Mouse (Mus musculus): ENCODE measurements at regions not wholly inside any gene's neighbourhood (a gene's known extent, or its start where the extent isn't known, plus 50 kb on each side); places are given as distances from the start of the nearest gene placed in this dataset.

DNA sequence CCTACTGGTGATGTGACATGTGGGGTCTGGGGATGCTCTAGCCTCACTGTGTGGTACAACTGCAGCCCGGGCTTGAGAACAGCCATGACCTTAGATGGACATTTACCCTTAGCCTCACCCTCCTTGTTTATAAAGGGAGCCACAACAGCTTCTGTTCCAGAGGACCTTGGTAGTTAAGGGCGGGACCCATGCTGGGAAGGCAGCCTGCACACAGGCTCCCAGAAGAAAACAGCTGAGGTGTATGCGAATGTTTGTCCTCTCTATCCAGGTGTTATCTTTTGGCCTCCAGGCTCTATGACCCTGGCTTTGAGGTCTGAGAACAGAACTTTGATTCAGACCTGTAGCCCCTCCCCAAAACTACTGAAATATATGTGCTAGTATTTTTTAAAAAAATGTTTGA lies 102.1 kb upstream of the Mki67 start:
- DNase-seq (ENCODE audit: low spot score): no peak

- no peak for DNase-seq (ENCODE audit: low spot score)
These were observed 108.0 kb upstream of the Mki67 start for GRCm38 (mm10) chr7:135823884-135824750.

GRCm38 (mm10) chr7:135829246-135829645 lies 113.1 kb upstream of the Mki67 start:
- DNase-seq (ENCODE audit: low spot score): no peak

- DNase-seq (ENCODE audit: low spot score): no peak
These were observed 117.3 kb upstream of the Mki67 start for GRCm38 (mm10) chr7:135833425-135833824.

DNA sequence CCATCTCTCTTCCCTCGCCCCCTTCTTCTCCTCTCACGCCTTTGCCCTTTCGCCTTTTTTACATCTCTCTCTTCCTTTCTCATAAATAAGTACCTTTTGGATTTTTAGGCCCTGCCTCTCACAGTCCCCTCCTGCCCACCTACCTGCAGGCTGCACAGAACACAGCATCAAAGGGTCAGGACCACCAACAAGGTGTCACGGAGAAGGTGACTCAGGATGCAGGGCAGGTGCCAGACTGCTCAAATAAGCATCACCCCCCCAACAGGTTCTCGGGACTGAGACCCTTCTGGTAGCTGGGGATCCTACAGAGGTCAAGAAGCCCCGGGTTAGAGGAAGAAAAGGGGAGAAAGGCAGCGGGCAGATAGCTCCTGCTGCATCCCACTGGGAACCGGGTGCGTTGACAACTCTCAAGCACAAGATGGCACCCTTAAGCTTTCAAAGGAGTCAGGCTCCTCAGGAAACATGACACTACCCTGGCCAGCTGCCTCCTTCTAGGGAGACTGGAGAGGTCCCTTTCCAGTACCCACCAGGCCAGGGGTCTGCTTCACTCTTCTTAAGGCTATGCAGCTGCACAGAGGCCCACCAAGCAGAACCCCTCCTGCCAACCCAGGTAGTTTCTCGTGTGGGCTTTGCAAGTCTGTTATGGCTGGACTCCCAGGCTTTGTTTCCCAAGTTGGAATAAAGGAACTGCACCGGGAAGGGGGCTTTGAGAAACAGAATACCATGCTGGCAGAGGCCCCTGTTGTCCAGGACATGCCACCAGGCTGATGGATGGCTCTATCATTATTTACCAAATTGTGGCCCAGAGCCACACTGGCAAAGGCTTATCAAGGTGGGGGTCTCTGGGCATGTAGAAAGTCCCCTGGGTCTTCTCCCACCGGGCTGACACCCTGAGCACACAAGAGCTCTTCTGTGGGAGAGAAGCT lies 120.9 kb upstream of the Mki67 start:
- peak; percentile 77 for DNase-seq (ENCODE audit: low spot score)

- no peak for DNase-seq (ENCODE audit: low spot score)
These were observed 127.9 kb upstream of the Mki67 start for GRCm38 (mm10) chr7:135844018-135844417.

GRCm38 (mm10) chr7:135847304-135847703 lies 131.1 kb upstream of the Mki67 start:
- no peak for DNase-seq (ENCODE audit: low spot score)

GRCm38 (mm10) chr7:135848170-135848569 lies 132.0 kb upstream of the Mki67 start:
- DNase-seq (ENCODE audit: low spot score): no peak

DNA sequence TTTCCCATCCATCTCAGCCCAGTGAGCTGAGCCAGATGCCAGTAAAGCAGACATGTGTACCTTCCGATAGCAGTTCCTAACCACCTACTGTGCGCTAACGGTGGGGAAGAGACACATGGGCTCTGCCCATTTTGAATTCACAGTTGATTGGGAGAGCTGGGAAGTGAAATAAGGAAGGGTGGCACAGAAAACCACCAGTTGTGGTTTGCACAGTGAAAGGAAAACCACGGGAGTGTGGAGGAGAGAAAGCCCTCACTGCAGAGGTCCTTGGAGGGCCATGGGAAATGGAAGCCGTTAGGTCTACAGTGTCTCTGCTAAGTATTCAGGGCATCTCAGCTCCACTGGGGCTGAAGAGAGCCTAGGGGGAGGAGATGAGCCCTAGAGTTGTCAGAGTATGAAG lies 132.7 kb upstream of the Mki67 start:
- DNase-seq (ENCODE audit: low spot score): no peak

GRCm38 (mm10) chr7:135853127-135853813 lies 137.1 kb upstream of the Mki67 start:
- DNase-seq (ENCODE audit: low spot score): no peak

DNA sequence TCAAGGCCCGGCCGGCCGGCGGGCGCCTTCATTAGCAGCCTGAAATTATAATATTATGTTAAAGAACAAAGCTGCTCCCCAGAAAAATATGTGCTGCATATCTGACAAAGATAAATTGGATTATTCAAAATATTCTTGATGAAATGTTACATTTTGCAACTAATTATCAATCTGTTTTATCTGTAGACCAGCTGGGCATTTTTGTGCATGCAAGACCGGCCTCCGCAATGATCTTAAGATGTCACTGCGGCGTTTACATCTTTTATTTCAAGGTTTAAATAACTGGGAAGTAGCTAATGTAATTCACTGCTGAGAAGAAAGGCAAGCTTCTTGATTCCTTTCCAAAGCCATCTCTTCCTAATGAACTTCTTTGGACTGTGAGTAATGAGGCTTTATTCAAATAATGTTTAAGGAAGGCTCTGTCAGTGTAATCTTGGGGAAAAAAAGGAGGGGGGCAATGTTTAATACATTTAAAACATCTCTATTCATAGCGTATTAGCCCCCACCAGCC lies 137.7 kb upstream of the Mki67 start:
- DNase-seq (ENCODE audit: low spot score): peak; percentile 12

DNA sequence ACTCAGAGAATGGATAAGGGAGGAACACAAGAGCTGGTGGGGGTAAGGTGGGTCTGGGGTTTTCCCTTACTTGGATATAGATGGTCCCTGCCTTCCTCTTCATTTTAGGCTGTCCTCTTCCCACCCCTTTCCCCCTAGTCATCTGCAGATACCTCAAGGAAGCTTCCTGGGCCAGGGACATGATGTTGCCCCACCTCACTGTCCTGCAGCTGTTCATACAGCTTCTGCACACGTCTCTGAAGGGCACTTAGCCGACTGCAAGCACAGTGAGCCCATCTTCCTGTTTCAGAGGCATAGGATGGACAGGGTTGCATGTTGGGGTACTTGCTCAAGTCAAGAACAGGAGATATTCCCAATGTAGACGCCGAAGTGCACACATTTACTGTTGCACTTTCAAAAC lies 144.1 kb upstream of the Mki67 start:
- no peak for DNase-seq (ENCODE audit: low spot score)

- no peak for DNase-seq (ENCODE audit: low spot score)
These were observed 144.7 kb upstream of the Mki67 start for GRCm38 (mm10) chr7:135860741-135861408.

DNA sequence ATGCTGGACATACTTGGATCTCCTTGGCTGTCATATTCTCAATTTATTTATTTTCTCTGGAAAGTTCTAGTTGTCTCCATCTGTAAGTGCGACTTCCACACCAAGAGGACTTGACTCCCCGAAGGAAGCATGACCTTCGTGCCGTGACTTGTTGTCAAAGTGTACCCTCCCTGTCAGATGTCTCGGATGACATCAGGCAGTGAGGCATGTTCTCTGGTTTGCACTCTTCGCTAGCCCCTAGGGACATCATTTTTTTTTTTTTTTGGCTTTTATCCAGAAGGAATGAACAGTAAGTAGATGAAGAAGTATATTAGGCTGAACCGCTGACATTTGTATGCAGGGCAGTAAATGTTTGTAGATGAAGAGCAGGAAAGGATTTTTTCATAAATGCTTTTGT lies 145.2 kb upstream of the Mki67 start:
- no peak for DNase-seq (ENCODE audit: low spot score)

- no peak for DNase-seq (ENCODE audit: low spot score)
These were observed 147.6 kb upstream of the Mki67 start for GRCm38 (mm10) chr7:135863581-135864426.

GRCm38 (mm10) chr7:135870981-135871380 lies 154.8 kb upstream of the Mki67 start:
- no peak for DNase-seq (ENCODE audit: low spot score)

GRCm38 (mm10) chr7:135877091-135877874 lies 161.1 kb upstream of the Mki67 start:
- no peak for DNase-seq (ENCODE audit: low spot score)

DNA sequence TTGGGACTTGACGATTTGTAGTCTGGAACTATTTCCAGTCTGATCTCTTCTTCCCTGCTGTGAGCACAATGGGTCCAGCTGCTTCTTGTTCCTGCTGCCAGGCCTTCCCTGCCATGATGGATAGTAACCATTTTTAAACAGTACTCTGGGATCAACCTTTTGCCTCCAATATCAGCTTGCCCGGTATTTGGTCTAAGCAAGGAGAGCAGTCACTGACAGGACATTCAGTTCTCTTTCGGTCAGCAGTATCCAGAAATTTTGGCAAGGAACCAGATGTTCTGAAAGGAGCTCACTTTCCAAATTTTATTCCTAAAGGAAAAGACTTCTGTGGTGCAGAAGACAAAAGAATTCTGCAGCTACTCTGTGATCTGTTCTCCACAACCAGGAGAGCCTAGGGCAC lies 162.6 kb upstream of the Mki67 start:
- DNase-seq (ENCODE audit: low spot score): no peak

DNA sequence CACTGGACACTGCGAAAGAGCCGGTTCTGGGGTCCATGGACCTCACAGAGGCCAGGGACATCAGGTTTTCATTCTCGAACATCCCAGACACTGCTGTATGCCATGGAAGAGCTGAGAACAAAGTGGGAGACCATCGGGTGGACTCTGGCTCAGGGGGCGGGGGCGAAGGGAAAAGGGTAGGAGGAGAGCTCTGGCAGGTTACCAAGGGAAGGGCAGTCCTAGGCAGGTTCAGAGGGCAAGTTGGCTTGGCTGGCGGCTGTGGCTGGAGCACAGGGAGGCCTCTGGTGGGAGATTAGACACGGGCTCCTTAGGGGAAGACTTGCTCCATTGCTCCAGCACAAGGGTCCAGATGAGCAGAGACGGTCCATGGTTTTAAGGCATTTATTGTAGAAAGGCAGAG lies 164.3 kb upstream of the Mki67 start:
- DNase-seq (ENCODE audit: low spot score): no peak

DNA sequence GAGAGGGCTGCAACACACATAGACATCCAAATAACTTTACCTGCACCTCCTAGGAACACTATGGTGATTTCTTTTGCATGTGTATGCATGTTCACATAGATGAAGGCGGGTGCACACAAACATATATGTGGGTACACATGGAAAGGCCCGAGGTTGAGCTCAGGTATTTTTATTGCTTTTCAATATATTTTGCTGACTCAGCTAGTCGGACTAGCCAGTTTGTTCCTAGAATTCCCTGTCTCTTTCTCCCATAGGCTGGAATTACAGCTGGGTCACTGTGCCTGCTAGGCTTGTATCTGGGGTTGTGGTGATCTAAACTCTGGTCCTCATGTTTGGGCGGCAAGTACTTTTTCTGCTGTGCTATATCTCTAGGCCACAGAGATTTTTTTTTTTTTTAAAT lies 166.1 kb upstream of the Mki67 start:
- DNase-seq (ENCODE audit: low spot score): no peak

Measured in layer of hippocampus, adult 11-12 months (tissue).